Mouse (Mus musculus): ENCODE measurements at regions not wholly inside any gene's neighbourhood (a gene's known extent, or its start where the extent isn't known, plus 50 kb on each side); places are given as distances from the start of the nearest gene placed in this dataset.

- TF ChIP-seq CTCF (IDR thresholded peaks at IDR 0.05; ENCODE audit: low read depth) (no peak), EP300 (IDR thresholded peaks at IDR 0.05; ENCODE audit: low read depth) (no peak)
These were observed 102.0 kb downstream of the Actbl2 start for GRCm38 (mm10) chr13:111356520-111357456.

All from heart, postnatal 0 days (tissue).